Mouse (Mus musculus) left cerebral cortex, adult 11 months (tissue): ENCODE measurements around the gene Inpp4b.

Experiments used
- DNase-seq: peaks from one replicate; pipeline ENCODE4 v3.0.0; 2022; ENCODE audit warnings: low spot score

Gene Inpp4b

DNA sequence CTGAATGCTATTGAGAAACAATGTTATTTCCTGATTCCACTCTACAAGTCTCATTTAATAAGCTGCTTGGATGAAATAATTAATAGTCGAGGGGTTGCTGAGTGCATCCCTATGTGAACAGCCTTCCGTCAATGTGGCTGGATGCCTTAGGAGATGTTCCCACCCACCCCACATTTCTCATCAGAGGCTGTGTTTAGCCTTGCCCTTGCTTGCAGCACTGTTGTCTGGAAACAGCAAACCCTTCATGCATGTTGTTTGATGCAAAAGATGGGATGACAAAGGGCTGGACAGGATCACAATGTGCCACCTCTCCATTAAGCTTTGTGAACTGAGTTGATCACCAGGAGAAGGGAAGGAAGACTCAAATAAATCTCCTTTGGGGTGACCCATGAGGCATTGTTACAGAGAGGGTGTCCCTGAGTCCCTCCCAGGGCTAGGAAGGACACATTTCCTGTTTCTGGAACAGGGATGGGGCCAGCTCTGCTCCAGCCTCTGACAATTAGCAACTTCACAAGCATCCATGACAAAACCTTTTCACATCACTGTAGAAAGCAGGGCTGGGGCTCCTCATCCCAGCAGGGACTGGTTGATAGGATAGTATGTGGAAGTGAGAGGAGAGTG, 239.6 kb downstream of the Inpp4b start:
- no peak for DNase-seq

DNA sequence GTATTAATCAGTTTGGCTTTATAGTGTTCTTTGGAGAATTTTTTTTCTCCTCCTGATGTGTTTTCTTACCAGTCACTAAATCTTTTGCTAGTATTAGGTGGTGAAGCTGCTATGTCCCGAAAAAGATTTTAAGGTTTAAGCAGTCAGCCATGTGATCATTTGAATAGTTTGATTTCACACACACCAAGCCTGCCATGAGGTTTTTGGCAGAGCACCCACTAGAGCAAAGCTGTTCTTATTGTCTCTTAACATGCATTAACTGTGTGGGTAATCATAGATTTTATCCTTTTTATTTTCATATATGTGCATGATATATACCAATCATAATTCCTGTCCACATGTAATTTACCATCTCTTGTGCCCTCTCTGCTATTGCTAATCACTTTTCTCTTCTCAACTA, 240.6 kb downstream of the Inpp4b start:
- no peak for DNase-seq

DNA sequence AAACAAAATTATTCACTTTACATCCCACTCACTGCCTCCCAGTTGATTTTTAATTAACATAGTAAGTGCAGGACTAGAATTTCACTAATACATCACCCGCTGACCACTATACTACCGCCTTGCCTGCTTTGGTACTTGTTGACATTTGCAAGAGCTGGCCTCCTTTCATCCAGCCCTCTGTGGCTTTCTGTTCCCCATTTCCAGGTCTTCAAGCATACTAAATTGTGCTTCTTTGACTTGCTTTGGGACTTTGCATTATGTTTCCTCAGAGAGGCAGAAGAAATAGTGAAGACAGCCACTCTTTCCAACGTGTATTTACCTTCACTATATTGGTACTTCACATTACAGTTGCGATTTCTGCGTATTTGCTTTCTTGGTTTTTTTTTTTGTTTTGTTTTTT, 244.4 kb downstream of the Inpp4b start:
- no peak for DNase-seq

DNA sequence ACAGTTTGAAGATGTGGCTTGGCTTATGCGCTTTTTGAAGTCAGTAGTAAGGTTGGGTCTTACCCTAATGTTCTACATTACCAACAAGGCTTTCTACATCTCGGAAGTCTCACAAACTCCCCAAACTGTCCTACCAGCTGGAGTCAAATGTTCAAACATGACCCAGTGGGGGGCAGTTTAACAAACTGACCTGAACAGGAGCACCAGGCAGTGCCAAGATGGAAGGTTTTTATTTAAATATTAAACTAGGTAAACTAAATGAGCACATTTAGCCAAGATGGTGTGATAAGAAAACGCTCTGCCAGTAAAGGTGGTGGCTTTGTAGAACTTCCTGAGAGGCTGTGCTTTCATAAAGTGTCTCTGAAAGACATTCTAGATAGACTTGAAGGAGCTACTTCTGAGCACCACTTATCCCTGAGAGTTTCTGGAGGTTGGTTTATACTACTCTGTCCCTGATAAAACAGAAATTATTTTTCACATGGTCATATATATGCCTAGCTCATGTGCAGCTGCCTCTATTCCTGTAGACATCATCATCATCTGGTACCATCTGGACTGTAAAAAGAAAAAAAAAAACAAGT, 251.9 kb downstream of the Inpp4b start:
- no peak for DNase-seq

DNA sequence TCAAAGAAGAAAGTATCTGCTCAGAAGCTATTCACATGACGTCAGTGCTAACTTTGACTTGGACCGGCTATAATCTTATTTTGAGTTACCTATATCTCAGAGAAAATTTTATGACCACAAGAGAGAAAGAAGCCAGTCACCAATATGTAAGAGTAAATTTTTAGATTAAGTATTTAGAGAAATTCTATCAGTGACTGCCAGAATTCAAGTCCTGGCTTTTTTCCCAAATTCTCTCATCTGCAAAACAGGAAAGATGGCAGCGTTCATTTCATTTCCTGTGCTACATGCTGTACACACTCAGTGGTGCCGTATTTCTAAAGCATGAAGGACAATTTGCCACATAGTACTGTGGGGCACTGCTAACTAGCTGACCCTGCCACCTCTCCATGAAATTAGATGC, 256.9 kb downstream of the Inpp4b start:
- DNase-seq = no peak

DNA sequence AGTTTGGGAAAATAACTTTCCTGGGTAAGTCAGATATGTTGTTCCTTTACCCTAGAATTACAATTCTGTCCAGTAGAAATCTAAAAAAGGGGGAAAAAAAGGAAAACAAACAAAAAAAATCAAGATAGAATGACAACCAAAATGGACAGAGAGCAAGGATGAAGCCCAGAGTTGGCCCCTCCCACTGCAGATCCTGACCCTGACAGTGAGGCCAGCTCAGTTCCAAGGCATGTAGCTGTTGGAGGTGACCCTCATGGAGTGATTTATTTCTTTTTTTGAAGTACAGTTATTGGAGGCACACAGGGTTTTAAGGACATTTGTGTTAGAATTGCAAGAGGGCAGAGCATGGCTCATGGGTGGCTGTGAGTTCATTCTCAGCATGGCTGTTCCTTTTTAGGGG, 258.8 kb downstream of the Inpp4b start:
- DNase-seq = no peak

DNA sequence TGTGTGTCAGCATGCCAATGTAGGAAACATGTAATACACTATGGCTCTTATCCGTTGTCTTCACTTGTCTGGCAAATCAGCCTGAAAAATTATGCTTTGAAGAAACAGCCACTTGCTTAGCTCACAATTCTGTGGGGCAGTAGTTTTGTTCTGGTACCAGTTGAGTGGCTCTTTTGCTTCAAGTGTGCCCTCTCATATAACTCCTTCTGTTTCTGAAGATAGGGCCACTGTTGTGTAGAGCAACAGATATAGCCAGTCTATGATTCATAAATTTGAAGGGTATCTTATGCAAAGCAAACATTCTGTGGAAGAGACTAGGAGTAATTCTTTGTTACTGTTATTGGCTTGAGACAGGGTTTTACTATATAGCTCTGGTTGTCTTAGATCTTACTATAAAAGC, 265.7 kb downstream of the Inpp4b start:
- no peak for DNase-seq

DNA sequence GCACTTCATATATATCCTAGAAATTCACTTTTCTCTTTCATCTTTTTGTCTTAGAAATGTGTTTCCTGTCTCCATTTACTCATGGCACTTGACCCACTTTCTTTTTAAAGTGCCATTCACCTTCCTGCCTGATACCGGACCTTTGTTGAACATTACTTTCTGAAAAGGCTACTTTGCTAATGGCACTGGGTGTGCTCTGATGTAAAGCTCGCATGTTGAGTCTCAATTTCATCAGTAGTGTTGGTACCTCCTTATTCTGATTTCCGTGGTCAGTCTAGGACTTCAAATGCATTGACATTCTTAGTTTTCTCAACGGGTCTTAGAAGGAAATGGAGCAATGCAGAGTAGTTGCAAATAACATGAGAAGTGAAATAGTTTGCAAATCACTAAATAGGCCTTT, 266.7 kb downstream of the Inpp4b start:
- no peak for DNase-seq

DNA sequence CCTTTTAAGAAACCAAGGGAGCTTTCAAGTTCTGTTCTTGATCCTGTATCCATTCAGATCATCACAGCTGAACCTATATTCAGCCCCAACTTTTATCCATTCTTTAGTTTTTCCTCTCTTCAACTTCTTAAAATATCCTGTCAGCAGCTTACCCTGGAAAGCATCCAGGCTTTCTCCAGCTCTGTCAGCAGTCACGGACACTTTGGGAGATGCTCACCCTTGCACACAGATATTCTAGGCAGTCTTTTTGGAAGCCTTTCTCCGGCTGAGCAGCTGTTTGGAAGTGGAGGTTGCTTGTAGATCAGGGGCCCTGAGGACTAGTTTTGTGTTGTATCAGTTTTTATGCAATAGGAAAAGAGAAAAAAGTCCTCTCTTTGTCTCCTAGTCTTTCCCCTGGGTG, 270.3 kb downstream of the Inpp4b start:
- no peak for DNase-seq

DNA sequence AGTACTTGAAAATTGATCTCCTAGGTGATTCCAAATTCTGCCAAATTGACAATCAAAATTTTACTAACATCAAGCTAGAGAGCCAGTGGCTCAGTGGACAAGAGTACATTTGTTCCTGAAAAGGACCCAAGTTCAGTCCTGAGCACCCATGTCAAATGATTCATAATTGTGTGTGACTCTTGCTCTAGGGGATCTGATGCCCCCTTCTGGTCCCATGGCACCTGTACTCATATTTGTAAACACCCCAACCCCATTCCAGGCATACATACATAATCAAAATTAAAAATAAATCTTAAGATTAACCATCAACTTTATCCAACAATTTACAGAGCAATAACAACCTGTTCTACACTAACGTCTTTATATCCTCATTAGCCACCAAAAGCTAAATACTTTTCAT, 271.8 kb downstream of the Inpp4b start:
- no peak for DNase-seq

DNA sequence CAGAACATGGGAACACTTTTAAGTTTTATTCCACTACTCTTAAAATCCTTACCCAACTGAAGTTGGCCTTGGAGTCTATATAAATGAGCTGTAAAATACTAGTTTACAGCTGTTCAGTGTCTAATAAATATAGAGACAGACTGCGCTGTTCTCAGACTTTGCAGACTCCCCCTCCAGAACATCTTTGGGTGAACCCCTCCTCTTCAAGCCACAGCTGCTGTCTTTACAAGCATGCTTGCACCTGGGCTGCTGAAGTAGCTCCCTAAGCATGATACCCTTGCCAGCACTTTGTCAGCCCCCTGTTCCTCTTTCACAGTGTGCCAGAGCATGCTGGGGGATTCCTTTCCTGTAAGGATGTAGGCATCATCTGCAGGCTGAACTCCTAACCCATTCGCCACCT, 272.2 kb downstream of the Inpp4b start:
- no peak for DNase-seq

DNA sequence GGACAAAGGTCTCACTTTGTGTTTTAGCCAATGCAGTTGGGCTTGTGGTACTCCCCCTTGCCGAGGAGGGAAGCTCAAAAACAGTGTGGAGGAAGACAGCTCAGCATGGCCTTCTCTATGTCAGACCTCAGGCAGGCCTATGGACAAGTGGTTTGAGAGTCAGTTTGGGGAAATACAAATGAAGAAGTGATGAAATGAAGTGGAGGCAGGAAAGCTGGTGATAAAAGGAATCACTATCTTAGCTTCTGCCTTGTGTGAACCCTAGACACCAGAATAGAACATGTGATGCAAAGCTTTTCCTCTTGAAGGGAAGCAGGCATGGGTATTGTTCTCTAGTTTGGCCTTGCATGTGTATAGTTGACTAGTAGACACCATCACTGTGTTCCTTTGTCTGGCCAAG, 273.2 kb downstream of the Inpp4b start:
- DNase-seq = no peak

DNA sequence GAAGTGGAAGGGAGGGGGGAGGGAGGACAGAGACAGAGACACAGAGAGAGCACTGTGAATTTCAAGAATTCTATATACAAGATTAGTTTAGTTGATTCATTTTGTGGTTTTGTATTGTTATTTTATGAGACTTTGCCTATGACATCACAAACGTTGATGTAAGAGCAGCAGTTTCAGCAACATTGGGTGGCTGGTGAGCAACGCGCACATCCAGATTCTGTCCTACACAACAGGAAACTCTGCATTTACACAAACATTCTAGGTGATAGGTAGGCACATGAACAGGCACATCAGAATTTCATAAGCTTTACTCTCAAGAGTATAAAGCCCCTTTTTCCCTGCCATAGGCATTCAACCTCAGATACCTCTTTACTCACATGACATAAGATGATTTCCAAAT, 276.6 kb downstream of the Inpp4b start:
- no peak for DNase-seq

DNA sequence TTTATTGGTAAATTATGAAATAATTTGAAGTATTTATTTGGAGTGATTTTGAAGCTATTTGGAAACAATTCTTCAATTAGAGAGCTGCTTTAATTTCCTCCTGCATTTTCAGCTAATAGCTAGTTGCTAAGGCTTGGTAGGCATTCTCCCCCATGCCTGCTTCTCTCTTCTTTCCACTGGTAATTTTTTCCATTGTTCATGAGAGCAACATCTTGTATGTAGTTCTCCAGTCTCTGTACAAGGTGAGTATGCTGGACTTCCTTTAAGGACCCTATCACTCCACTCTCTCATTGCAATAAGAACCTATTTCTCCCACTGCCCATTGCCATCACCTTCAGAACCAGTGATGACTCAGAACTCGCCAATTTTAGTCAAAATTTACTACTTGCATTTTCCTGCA, 292.7 kb downstream of the Inpp4b start:
- no peak for DNase-seq

DNA sequence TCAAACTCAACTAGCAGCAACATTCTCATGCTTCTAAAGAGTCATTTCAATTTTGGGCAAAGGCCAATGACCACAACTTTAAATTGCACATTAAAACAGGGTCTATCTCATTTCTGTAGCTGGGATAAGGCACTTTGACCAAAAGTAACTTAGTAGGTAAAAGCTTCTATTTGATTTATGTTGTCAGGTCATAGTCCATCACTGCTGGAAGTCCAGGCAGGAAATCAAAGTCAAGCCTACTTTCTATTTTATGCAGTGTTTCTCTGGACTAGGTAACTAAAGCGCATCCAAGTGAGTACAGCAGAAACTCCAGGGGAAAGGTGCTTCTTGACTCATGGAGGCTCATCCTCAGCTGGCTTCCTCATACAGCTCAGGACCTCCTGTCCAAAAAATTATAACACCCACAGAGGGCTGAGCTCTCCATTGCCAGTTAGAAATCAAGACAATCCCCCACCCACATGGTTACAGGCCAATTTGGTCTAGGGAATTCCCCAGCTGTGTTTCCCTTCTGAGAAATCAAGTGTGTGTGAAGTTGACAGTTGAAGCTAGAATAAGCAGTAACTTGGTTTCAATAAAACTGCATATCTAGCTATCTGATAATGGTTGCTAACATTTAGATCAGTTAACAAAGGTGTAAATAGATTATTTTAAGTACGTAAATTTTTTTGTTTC, 293.7 kb downstream of the Inpp4b start:
- no peak for DNase-seq

DNA sequence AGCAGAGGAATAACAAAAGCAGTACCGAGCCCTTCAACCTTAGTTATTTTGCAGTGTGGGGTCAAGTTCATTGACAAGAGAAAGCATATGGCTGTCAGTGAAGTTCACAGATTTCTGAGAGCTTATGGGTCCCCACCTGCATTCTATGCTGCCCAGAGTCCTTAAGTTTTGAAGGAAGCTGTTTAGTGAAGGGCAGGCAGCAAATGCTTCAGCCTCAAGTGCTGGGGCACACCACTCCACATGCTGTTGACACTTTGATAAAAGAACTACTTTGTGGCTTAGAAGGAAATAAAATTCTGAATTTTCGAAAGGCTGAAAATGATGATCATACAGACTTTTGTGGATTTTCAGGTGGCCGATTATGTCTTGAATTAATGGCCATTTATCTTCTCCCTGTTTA, 296.1 kb downstream of the Inpp4b start:
- DNase-seq = no peak

DNA sequence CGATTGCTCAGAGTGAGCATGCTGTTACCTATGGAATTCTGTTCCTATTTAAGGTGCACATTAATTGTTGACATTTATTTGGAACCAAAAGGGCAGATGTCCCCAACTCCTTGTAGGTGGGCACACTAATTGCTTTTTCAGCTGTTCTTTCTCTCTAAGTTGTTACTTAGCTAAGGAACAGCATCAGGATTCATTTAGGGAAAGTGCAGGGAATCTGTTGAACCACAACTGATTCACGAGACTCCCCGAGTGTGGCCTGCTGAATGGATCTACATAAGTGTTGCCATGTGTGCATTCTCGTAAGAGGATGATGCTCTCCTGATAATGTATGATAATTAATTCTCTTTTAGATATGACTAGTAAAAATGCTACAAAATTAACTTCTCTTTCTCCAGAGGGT, 297.5 kb downstream of the Inpp4b start:
- DNase-seq = no peak

DNA sequence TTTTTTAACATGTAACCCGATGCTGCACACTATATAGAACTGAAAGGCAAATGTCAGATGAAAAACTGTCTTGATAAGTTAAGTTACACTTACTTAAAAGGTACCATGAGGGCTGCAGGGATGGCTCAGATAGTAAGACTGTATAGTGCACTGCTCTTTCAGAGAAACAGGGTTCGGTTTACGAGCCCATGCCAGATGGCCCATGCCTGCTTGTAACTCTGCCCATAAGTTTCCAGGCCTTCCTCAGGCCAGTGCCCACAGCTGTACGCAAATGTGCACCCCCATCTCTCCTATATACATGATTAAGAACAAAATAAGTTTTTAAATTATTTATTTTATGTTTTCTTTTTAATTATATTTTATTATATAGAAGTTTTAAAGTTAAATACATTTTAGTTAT, 300.7 kb downstream of the Inpp4b start:
- no peak for DNase-seq

DNA sequence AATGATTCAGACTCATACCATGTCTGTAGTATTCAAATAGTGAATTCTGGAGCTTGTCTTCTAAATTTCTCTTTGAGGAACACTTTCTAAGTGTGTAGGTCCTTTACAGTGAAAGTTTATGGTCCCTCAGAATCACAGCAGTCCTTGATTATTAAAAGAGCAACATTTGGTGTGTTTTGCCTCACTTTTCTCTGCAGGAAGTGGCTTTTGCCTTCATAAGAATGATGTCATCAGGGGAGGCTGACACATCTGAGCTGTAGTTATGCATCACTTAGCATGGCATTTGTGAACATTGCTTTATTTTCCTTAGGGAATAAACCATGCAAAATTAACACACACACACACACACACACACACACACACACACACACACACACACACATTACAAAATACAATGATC, 349.8 kb downstream of the Inpp4b start:
- no peak for DNase-seq

DNA sequence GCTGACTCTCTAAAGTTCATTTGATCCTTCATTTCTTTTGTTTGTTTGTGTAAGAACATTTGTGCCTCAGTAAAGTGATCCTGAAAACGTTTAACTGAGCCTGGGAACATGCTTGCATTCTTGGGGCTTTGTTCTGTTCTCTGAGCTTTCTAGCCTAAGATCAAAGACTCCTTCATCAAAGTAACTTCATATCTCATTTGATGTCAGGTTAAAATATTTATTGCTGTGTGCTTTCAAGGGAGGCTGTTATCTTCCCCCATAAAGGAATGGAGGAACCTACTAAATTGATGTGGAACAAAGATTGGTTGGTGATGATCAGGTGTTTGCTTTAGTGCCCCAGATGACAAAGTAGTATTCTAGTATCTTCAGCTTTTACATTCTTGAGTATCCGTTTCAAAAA, 352.5 kb downstream of the Inpp4b start:
- DNase-seq = no peak

DNA sequence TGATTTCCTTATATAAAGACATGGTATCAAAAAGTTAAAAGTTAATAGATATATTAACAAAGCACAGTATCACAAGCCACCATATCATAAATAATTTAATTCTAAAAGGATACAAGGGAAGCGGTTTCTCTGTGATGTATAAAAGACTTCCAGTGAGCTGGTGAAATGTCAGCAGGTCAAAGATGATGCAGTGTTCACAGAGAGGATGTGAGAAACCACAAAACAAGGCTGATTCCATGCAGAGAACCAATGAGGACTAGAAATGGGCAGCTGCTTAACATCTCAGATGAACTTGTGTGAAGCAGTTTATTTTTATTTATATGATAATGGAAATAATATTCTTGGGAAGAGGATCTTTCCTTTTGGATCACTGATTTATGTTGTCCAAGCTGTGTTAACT, 359.7 kb downstream of the Inpp4b start:
- no peak for DNase-seq

DNA sequence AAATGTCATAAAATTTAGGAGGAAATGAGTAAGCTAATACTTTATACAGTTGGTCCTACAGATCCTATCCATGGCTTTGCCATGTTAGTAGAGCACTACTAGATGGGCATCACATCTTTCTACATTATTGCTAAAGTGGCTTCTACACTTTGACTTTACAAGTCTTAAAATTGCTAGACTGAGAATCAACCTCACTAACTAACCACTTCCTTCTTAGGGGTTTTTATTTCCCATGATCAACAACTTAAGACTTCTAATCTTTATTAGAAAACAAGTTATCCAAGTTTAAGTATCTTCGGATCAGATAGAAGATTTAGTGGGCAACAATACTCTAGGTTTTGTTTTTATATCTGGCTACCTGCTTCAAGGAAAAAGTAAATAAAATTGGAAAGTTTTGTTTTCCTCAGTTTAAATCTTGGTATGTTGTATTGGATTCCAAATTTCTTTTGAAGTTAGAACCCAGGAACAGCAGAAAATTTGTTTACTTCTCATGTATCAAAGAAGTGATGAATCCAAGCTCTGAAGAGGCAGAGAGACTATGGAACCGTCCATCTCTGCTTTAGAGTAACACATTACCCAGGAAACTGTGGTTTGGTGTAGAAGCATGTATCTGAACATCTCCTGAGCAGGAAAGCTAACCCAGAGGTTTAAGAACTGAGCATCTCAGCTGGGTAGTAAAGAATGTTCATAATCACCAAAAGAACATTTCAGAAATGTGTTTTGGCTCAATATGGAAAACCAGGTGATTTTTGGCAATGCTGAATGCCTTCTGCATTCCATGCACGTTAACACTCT, 361.4 kb downstream of the Inpp4b start:
- DNase-seq = no peak

DNA sequence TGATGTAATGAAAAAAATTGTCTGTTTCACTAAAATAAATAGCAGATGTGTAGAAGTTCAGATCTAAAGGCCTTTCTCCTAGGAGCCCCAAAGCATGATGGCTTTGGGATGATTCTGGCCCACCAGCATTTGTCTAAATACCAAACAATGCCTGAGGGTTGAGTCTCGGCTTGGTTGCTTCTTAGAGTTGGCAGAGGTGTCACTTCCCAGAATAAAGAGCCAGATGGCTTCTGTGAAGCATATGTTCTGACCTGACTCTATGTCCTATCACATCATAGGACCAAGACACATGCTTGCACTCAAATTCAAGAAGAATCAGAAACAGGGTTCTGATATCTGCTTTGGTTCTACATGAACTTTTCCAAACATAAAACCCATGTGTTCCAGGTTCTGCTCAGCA, 365.1 kb downstream of the Inpp4b start:
- DNase-seq = no peak
